17 mouse cellular contexts compared by ENCODE assay signal in the genomic region with DNA sequence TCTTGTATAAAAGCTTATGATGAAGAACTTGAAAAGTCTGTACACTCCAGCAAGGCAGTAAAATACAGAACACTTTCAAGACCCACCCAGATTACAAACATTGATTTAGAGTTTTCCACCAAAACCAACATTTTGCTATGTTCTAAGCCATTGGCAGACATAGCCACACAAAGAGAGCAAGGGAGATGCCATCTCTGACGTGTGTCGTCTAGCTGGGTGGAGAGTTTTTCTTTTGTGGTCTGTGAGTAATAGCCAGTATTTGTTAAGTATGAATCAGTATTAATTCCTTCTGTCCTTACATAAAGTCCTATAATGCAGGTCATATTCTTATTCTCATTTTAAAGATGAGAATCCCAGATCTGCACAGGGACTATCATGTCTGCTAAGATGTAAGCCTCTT.
"Had no signal": no experiment of that assay in that cellular context is flagged by ENCODE, and none has a peak within 500 bp of the region (broad histone marks: within the 10 kb centered on the region; RNA-seq: fewer than 3 reads in every experiment).

No protein-coding gene starts in this region.

- H3K9me3 ChIP-seq: kidney, embryonic 15.5 days; limb, embryonic 12.5 days; limb, embryonic 15.5 days; midbrain, embryonic 12.5 days; midbrain, embryonic 15.5 days; neural tube, embryonic 13.5 days had no signal

- H3K36me3 ChIP-seq: kidney, embryonic 15.5 days; limb, embryonic 12.5 days; limb, embryonic 15.5 days; midbrain, embryonic 12.5 days; midbrain, embryonic 15.5 days; neural tube, embryonic 13.5 days had no signal

- DNase-seq: kidney, adult 8-10 months; kidney, postnatal 14 days; kidney, postnatal 4 days; liver, postnatal 0 days; lung, embryonic 14.5 days; thymus, adult 18-20 months; thymus, postnatal 36 days had no signal

- H3K4me1 ChIP-seq: kidney, embryonic 15.5 days; limb, embryonic 12.5 days; limb, embryonic 15.5 days; midbrain, embryonic 12.5 days; midbrain, embryonic 15.5 days; neural tube, embryonic 13.5 days had no signal

- H3K27me3 ChIP-seq: kidney, embryonic 15.5 days; limb, embryonic 12.5 days; limb, embryonic 15.5 days; midbrain, embryonic 12.5 days; midbrain, embryonic 15.5 days; neural tube, embryonic 13.5 days had no signal

- ATAC-seq: liver, postnatal 0 days; lung, postnatal 0 days; midbrain, embryonic 15.5 days had no signal

- H3K4me3 ChIP-seq: kidney, embryonic 15.5 days; limb, embryonic 12.5 days; limb, embryonic 15.5 days; midbrain, embryonic 12.5 days; midbrain, embryonic 15.5 days; neural tube, embryonic 13.5 days had no signal

- H3K9ac ChIP-seq: kidney, embryonic 15.5 days; limb, embryonic 12.5 days; limb, embryonic 15.5 days; liver, embryonic 14.5 days; liver, postnatal 0 days; lung, embryonic 14.5 days; midbrain, embryonic 12.5 days; midbrain, embryonic 15.5 days; neural tube, embryonic 13.5 days had no signal

- H3K27ac ChIP-seq: kidney, embryonic 15.5 days; limb, embryonic 12.5 days; limb, embryonic 15.5 days; liver, embryonic 14.5 days; macrophage; midbrain, embryonic 12.5 days; midbrain, embryonic 15.5 days; neural tube, embryonic 13.5 days had no signal

- H3K4me2 ChIP-seq: kidney, embryonic 15.5 days; limb, embryonic 12.5 days; limb, embryonic 15.5 days; liver, embryonic 11.5 days; lung, embryonic 14.5 days; midbrain, embryonic 12.5 days; midbrain, embryonic 15.5 days; neural tube, embryonic 13.5 days had no signal
